9 mouse cellular contexts compared by ENCODE assay signal in the genomic region with DNA sequence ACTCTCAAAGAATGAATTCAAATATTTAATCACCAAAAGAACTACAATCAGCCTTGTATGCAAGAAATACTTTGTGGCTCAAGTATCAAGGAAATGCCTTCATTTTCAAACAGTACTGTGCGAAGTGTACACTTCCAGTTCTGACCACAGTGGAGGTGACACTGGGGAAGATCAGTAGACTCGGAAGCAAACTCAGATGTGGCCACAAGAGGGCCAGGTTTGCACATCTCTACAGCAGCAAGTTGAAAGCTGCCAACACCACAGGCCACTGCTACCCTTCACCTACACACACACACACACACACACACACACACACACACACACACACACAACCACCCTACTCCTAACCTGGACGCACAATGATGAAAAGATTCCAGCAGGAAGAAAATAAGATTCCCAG.
DNase-seq lines count a peak whose midpoint lies in the region; ATAC-seq and TF ChIP-seq lines count a peak whose summit lies in the region.
"Had no signal": no experiment of that assay in that cellular context is flagged by ENCODE, and none has a peak within 500 bp of the region (broad histone marks: within the 10 kb centered on the region; RNA-seq: fewer than 3 reads in every experiment).

No protein-coding gene starts in this region.

- no peak for TF ChIP-seq POLR2A in testis, adult 2 months (IDR thresholded peaks at IDR 0.05; ENCODE audit: control insufficient read depth, low read depth, low read length)

- peak; percentile 72 for TF ChIP-seq CTCF in forebrain, postnatal 0 days (IDR thresholded peaks at IDR 0.05; ENCODE audit: low read depth)
- TF ChIP-seq CTCF in testis, adult 2 months (IDR thresholded peaks at IDR 0.05; ENCODE audit: control insufficient read depth, insufficient read depth, insufficient replicate concordance, low read depth, low read length) = peak; percentile 46; the same call in 1 of the 2 replicates

- peak; percentile 27 to 66 for DNase-seq in adrenal gland, adult (ENCODE audit: inconsistent age in 2 of 2, low spot score in 1 of 2)
- no peak for DNase-seq in adrenal gland, postnatal 4 days (ENCODE audit: low spot score in 2 of 2)
- DNase-seq in urinary bladder, postnatal 36 days (ENCODE audit: low spot score in 2 of 2) = peak; percentile 11 to 37
- no peak for DNase-seq in urinary bladder, postnatal 10 days (ENCODE audit: low spot score)
- DNase-seq in forebrain, postnatal 0 days = peak; percentile 33
- DNase-seq in kidney, postnatal 4 days = peak; percentile 61 to 72
- DNase-seq in lung, postnatal 4 days = peak; percentile 50 to 58

- H3K9ac ChIP-seq in forebrain, postnatal 0 days = no peak overlapping the region
- H3K9ac ChIP-seq: heart, embryonic 13.5 days had no signal

- H3K4me3 ChIP-seq in forebrain, postnatal 0 days (ENCODE audit: low read depth, low read length) = no peak overlapping the region
- H3K4me3 ChIP-seq in testis, adult 2 months (ENCODE audit: control insufficient read depth, low read depth, low read length) = no peak overlapping the region
- H3K4me3 ChIP-seq: heart, embryonic 13.5 days had no signal

- WGBS in forebrain, postnatal 0 days = 50% methylated on average over 3 of the region's 3 CpGs

- H3K4me1 ChIP-seq in forebrain, postnatal 0 days (ENCODE audit: insufficient read depth) = no peaks in the 10 kb centered on the region
- H3K4me1 ChIP-seq in testis, adult 2 months (ENCODE audit: control insufficient read depth, insufficient read depth, low read length) = no peaks in the 10 kb centered on the region
- H3K4me1 ChIP-seq: heart, embryonic 13.5 days had no signal

- no peak overlapping the region for H3K27ac ChIP-seq in forebrain, postnatal 0 days (ENCODE audit: low read depth, low read length)
- H3K27ac ChIP-seq in testis, adult 2 months (ENCODE audit: control insufficient read depth, insufficient read depth, low read depth, low read length) = no peak overlapping the region
- H3K27ac ChIP-seq: heart, embryonic 13.5 days had no signal

- no peaks in the 10 kb centered on the region for H3K36me3 ChIP-seq in forebrain, postnatal 0 days (ENCODE audit: insufficient read depth)
- H3K36me3 ChIP-seq in testis, adult 2 months (ENCODE audit: control insufficient read depth, insufficient read depth, low read length) = no peaks in the 10 kb centered on the region
- H3K36me3 ChIP-seq: heart, embryonic 13.5 days had no signal

- H3K4me2 ChIP-seq in forebrain, postnatal 0 days (ENCODE audit: low read depth) = no peak overlapping the region
- H3K4me2 ChIP-seq: heart, embryonic 13.5 days had no signal

- ATAC-seq in forebrain, postnatal 0 days = peak; percentile 40; the same call in 1 of the 2 replicates

- no peaks in the 10 kb centered on the region for H3K9me3 ChIP-seq in forebrain, postnatal 0 days (ENCODE audit: low read length)
- H3K9me3 ChIP-seq: heart, embryonic 13.5 days had no signal

- no peaks in the 10 kb centered on the region; the same call in 1 of the 2 replicates for H3K27me3 ChIP-seq in forebrain, postnatal 0 days (ENCODE audit: insufficient read depth, low read length)
- no peaks in the 10 kb centered on the region for H3K27me3 ChIP-seq in testis, adult 2 months (ENCODE audit: control insufficient read depth, insufficient read depth, low read length)

Comparison
In these comparisons a context has a peak if more than half of its experiments do, and no peak if none do; other contexts are left out.
1. DNase-seq: peak in adrenal gland, adult (2 of 2), urinary bladder, postnatal 36 days (2 of 2), forebrain, postnatal 0 days (single experiment), kidney, postnatal 4 days (2 of 2) and lung, postnatal 4 days (2 of 2); none in adrenal gland, postnatal 4 days (0 of 2) and urinary bladder, postnatal 10 days (single experiment).